In the genomic region with DNA sequence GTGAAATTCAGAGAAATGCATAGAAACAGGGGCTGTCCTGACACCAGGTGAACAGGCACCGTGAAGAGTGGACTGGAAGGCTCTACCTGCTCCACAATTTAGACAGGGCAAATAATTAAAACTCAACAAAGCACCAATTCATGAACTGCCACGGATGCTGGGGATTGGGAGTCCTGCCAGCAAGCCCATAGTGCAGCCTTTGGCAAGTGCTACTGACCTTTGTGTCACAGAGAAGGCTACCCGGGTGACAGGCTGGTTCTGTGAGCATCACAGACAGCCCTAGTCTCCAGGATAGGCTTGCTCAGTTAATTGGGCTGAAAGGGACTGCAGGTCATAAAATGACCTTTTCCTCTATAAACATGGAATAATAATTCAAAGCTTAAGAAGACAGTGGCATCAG, we compare ENCODE assay signal across 32 mouse cellular contexts. TPM values are rescaled to one million over a fixed set of nuclear protein-coding genes. Genes with fewer than 3 reads are reported as not detected.
DNase-seq lines count a peak whose midpoint lies in the region; ATAC-seq and TF ChIP-seq lines count a peak whose summit lies in the region.
"Had no signal": no experiment of that assay in that cellular context is flagged by ENCODE, and none has a peak within 500 bp of the region (broad histone marks: within the 10 kb centered on the region; RNA-seq: fewer than 3 reads in every experiment).

No protein-coding gene starts in this region.

- peak; percentile 50 to 55 for DNase-seq in cerebellum, postnatal 14 days
- no peak for DNase-seq in cerebellum, postnatal 4 days (ENCODE audit: low spot score in 2 of 2)
- DNase-seq in hindbrain, postnatal 0 days (ENCODE audit: low spot score), result peak; percentile 64
- DNase-seq in midbrain, postnatal 0 days (ENCODE audit: low spot score), result peak; percentile 48
- no peak for DNase-seq in kidney, adult 9 months
- DNase-seq: adrenal gland, postnatal 10 days; adrenal gland, postnatal 36 days; B cell, adult 2 months; cerebellum, adult 11 months; embryo, embryonic 11 days; forebrain, postnatal 0 days; gastrocnemius, adult 2 months; gastrocnemius, postnatal 14 days; heart, adult 18-20 months; heart, postnatal 14 days; heart, postnatal 4 days had no signal

- no peaks in the 10 kb centered on the region for H3K27me3 ChIP-seq in hindbrain, postnatal 0 days (ENCODE audit: insufficient read depth, low read length)
- no peaks in the 10 kb centered on the region; the same call in 1 of the 2 replicates for H3K27me3 ChIP-seq in hindbrain, embryonic 16.5 days (replicated peaks; ENCODE audit: control insufficient read depth, insufficient read depth, low read length)
- H3K27me3 ChIP-seq in midbrain, postnatal 0 days (ENCODE audit: insufficient read depth, low read length), result no peaks in the 10 kb centered on the region
- H3K27me3 ChIP-seq in midbrain, embryonic 15.5 days (replicated peaks), result no peaks in the 10 kb centered on the region
- H3K27me3 ChIP-seq: forebrain, embryonic 12.5 days; intestine, embryonic 15.5 days had no signal

- H3K9me3 ChIP-seq in hindbrain, postnatal 0 days (ENCODE audit: low read length), result no peaks in the 10 kb centered on the region
- no peaks in the 10 kb centered on the region for H3K9me3 ChIP-seq in hindbrain, embryonic 16.5 days (ENCODE audit: control insufficient read depth, low read length)
- no peaks in the 10 kb centered on the region for H3K9me3 ChIP-seq in midbrain, postnatal 0 days (ENCODE audit: low read length)
- no peaks in the 10 kb centered on the region for H3K9me3 ChIP-seq in midbrain, embryonic 15.5 days
- H3K9me3 ChIP-seq: embryonic facial prominence, embryonic 10.5 days; embryonic facial prominence, embryonic 13.5 days; forebrain, embryonic 12.5 days; G1E; heart, embryonic 13.5 days; intestine, embryonic 15.5 days had no signal

- H3K9ac ChIP-seq in hindbrain, postnatal 0 days (replicated peaks; ENCODE audit: low read length), result no peak overlapping the region
- no peak overlapping the region for H3K9ac ChIP-seq in hindbrain, embryonic 16.5 days (ENCODE audit: low read depth, low read length)
- H3K9ac ChIP-seq in midbrain, postnatal 0 days (replicated peaks; ENCODE audit: low read length, poor library complexity, severe bottlenecking), result no peak overlapping the region
- no peak overlapping the region for H3K9ac ChIP-seq in midbrain, embryonic 15.5 days
- H3K9ac ChIP-seq: embryonic facial prominence, embryonic 13.5 days; forebrain, embryonic 12.5 days; forebrain, postnatal 0 days; heart, embryonic 13.5 days; hindbrain, embryonic 14.5 days; intestine, embryonic 15.5 days had no signal

- WGBS in hindbrain, postnatal 0 days, result 31% methylated on average over 3 of the region's 3 CpGs
- 47% methylated on average over 3 of the region's 3 CpGs for WGBS in hindbrain, embryonic 16.5 days
- WGBS in midbrain, postnatal 0 days, result 50% methylated on average over 3 of the region's 3 CpGs
- 55% methylated on average over 3 of the region's 3 CpGs for WGBS in midbrain, embryonic 15.5 days

- H3K27ac ChIP-seq in hindbrain, postnatal 0 days, result no peak overlapping the region
- no peak overlapping the region for H3K27ac ChIP-seq in hindbrain, embryonic 16.5 days (ENCODE audit: low read depth, low read length)
- H3K27ac ChIP-seq in midbrain, postnatal 0 days (ENCODE audit: low read depth, low read length), result no peak overlapping the region
- H3K27ac ChIP-seq in midbrain, embryonic 15.5 days, result no peak overlapping the region
- H3K27ac ChIP-seq: embryonic facial prominence, embryonic 10.5 days; embryonic facial prominence, embryonic 13.5 days; forebrain, embryonic 12.5 days; gastrocnemius, adult 2 months; heart, embryonic 13.5 days; hindbrain, embryonic 14.5 days; intestine, embryonic 15.5 days had no signal

- no peaks in the 10 kb centered on the region for H3K36me3 ChIP-seq in hindbrain, postnatal 0 days (ENCODE audit: insufficient read depth, low read length)
- H3K36me3 ChIP-seq in hindbrain, embryonic 16.5 days (ENCODE audit: control insufficient read depth, insufficient read depth, low read length), result no peaks in the 10 kb centered on the region
- H3K36me3 ChIP-seq in midbrain, postnatal 0 days (ENCODE audit: insufficient read depth, low read length), result no peaks in the 10 kb centered on the region
- H3K36me3 ChIP-seq in midbrain, embryonic 15.5 days (replicated peaks), result no peaks in the 10 kb centered on the region
- H3K36me3 ChIP-seq: embryonic facial prominence, embryonic 10.5 days; embryonic facial prominence, embryonic 13.5 days; forebrain, embryonic 12.5 days; G1E; heart, embryonic 13.5 days; intestine, embryonic 15.5 days had no signal

- ATAC-seq in hindbrain, postnatal 0 days, result no peak
- no peak for ATAC-seq in hindbrain, embryonic 16.5 days
- ATAC-seq in midbrain, postnatal 0 days (ENCODE audit: low FRiP score), result no peak
- no peak for ATAC-seq in midbrain, embryonic 15.5 days (replicated peaks)
- ATAC-seq: forebrain, postnatal 0 days; intestine, embryonic 15.5 days; Patski had no signal

- no peak overlapping the region for H3K4me2 ChIP-seq in hindbrain, postnatal 0 days (ENCODE audit: low read depth, low read length)
- no peak overlapping the region for H3K4me2 ChIP-seq in hindbrain, embryonic 16.5 days (ENCODE audit: low read length)
- no peak overlapping the region for H3K4me2 ChIP-seq in midbrain, postnatal 0 days (ENCODE audit: low read depth, low read length, poor library complexity, severe bottlenecking)
- no peak overlapping the region for H3K4me2 ChIP-seq in midbrain, embryonic 15.5 days
- H3K4me2 ChIP-seq: embryonic facial prominence, embryonic 13.5 days; forebrain, embryonic 12.5 days; heart, embryonic 13.5 days; hindbrain, embryonic 14.5 days; intestine, embryonic 15.5 days had no signal

- no peak for TF ChIP-seq CTCF in hindbrain, postnatal 0 days (IDR thresholded peaks at IDR 0.05; ENCODE audit: low read depth)
- no peak for TF ChIP-seq CTCF in midbrain, postnatal 0 days (IDR thresholded peaks at IDR 0.05)

- no peaks in the 10 kb centered on the region for H3K4me1 ChIP-seq in hindbrain, postnatal 0 days (ENCODE audit: insufficient read depth, low read length)
- no peaks in the 10 kb centered on the region for H3K4me1 ChIP-seq in hindbrain, embryonic 16.5 days (ENCODE audit: control insufficient read depth, insufficient read depth, low read depth, low read length)
- no peaks in the 10 kb centered on the region for H3K4me1 ChIP-seq in midbrain, postnatal 0 days (ENCODE audit: insufficient read depth, low read length)
- no peaks in the 10 kb centered on the region for H3K4me1 ChIP-seq in midbrain, embryonic 15.5 days
- H3K4me1 ChIP-seq: embryonic facial prominence, embryonic 10.5 days; embryonic facial prominence, embryonic 13.5 days; forebrain, embryonic 12.5 days; heart, embryonic 13.5 days; intestine, embryonic 15.5 days had no signal

- no peak overlapping the region for H3K4me3 ChIP-seq in hindbrain, postnatal 0 days (ENCODE audit: low read length)
- H3K4me3 ChIP-seq in hindbrain, embryonic 16.5 days (ENCODE audit: low read length), result no peak overlapping the region
- H3K4me3 ChIP-seq in midbrain, postnatal 0 days (ENCODE audit: low read depth, low read length), result no peak overlapping the region
- H3K4me3 ChIP-seq in midbrain, embryonic 15.5 days, result no peak overlapping the region
- H3K4me3 ChIP-seq: embryonic facial prominence, embryonic 10.5 days; embryonic facial prominence, embryonic 13.5 days; erythroblast, embryonic 14.5 days; forebrain, embryonic 12.5 days; gastrocnemius, adult 2 months; heart, embryonic 13.5 days; intestine, embryonic 15.5 days had no signal

RNA-seq across cellular contexts. Expression of gene Pcp4, which starts 6.6 kb away (rescaled TPM):
- 213 and 218 TPM in 2 replicates for total RNA-seq in hindbrain, postnatal 0 days (2014; rRNA removed)
- 753 and 804 TPM in 2 replicates for polyA plus RNA-seq in hindbrain, postnatal 0 days (2015; fragmentation: Nextera tagmentation; extraction: Ambion mirVana)
- polyA plus RNA-seq in hindbrain, embryonic 16.5 days (2015; fragmentation: Nextera tagmentation; extraction: Ambion mirVana), result 418 and 494 TPM in 2 replicates
- total RNA-seq in midbrain, postnatal 0 days (2014; rRNA removed), result 333 and 361 TPM in 2 replicates
- polyA plus RNA-seq in midbrain, postnatal 0 days (2015; fragmentation: Nextera tagmentation; extraction: Ambion mirVana), result 687 and 775 TPM in 2 replicates
- polyA plus RNA-seq in midbrain, embryonic 15.5 days (2015; fragmentation: Nextera tagmentation; extraction: Ambion mirVana), result 386 and 419 TPM in 2 replicates
- total RNA-seq: G1E; gastrocnemius, adult 2 months; gastrocnemius, postnatal 4 days had no signal
- polyA plus RNA-seq: erythroblast, embryonic 14.5 days; G1E had no signal

RNA-seq across cellular contexts. Expression of gene Itgb2l, which starts 17.4 kb away (rescaled TPM):
- 1.3 TPM in 1 of 2 replicates, not detected in the other for total RNA-seq in hindbrain, postnatal 0 days (2014; rRNA removed)
- not detected in 2 replicates for polyA plus RNA-seq in hindbrain, postnatal 0 days (2015; fragmentation: Nextera tagmentation; extraction: Ambion mirVana)
- 0.09 and 0.11 TPM in 2 replicates for polyA plus RNA-seq in hindbrain, embryonic 16.5 days (2015; fragmentation: Nextera tagmentation; extraction: Ambion mirVana)
- not detected in 2 replicates for total RNA-seq in midbrain, postnatal 0 days (2014; rRNA removed)
- 0.53 TPM in 1 of 2 replicates, not detected in the other for polyA plus RNA-seq in midbrain, postnatal 0 days (2015; fragmentation: Nextera tagmentation; extraction: Ambion mirVana)
- 0.10 TPM in 1 of 2 replicates, not detected in the other for polyA plus RNA-seq in midbrain, embryonic 15.5 days (2015; fragmentation: Nextera tagmentation; extraction: Ambion mirVana)
- total RNA-seq: adrenal gland, adult 18-20 months; adrenal gland, postnatal 36 days; forebrain, postnatal 0 days; gastrocnemius, adult 2 months; gastrocnemius, postnatal 14 days; gastrocnemius, postnatal 4 days; heart, adult 18-20 months; heart, postnatal 14 days; heart, postnatal 4 days had no signal
- polyA plus RNA-seq: cortical plate, adult 2 months; embryonic facial prominence, embryonic 10.5 days; embryonic facial prominence, embryonic 13.5 days; erythroblast, embryonic 14.5 days; forebrain, embryonic 12.5 days; frontal cortex, adult 2 months; G1E; heart, embryonic 13.5 days; hindbrain, embryonic 11.5 days; hindbrain, embryonic 14.5 days had no signal

Comparison
In these comparisons a context has a peak if more than half of its experiments do, and no peak if none do; other contexts are left out.
1. DNase-seq: peak in cerebellum, postnatal 14 days (2 of 2), hindbrain, postnatal 0 days (single experiment) and midbrain, postnatal 0 days (single experiment); none in cerebellum, postnatal 4 days (0 of 2) and kidney, adult 9 months (single experiment).